Mouse (Mus musculus): ENCODE measurements at regions not wholly inside any gene's neighbourhood (a gene's known extent, or its start where the extent isn't known, plus 50 kb on each side); places are given as distances from the start of the nearest gene placed in this dataset.
A peak's percentile ranks its signal among the peaks of the same experiment; 100 is the strongest.

DNA sequence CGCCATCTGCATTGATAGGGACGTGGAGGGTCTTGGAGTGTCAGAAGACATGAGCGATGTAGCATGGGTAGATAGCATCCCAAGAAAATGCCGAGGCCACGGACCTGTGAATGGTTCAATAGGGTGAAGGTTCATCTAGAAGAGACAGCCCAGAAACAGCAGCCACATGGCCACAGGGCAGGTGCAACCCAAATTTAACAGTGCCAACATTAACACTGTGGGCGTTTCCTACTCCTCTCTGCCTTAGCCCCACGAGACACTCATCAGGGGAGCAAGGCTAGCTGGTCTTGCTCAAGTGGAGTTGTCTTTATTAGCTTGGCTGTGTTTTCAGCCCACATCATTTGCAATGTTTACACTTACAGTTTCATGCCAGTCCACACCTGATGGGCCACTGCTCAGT, 310.7 kb downstream of the Plpp3 start:
- no peak for DNase-seq (ENCODE audit: low read depth)

DNA sequence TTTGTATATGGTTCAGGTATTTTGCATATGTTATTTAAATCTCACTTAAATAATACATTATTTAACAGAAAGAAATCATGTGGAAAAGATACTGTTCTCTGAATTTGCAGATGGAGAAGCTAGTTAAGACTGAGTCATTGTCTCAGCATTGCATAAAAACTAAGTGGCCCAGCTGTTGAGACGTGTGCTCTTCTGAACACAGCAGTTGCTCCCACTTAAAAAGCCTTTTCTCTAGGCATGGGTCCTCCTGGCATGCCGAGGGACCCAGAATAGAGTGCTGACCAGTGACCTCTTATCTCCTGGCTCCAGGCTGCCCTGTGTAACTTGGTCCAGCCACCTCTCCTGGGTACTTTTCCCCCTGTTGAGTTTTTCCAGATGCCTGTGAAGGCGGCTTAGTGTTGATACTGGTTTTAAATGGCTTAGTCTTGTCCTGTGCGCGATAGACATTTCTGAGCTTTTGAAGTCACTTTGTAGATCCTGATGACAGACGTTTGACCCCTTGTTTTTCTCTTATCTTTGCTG, 312.2 kb downstream of the Plpp3 start:
- DNase-seq (ENCODE audit: low read depth): no peak

DNA sequence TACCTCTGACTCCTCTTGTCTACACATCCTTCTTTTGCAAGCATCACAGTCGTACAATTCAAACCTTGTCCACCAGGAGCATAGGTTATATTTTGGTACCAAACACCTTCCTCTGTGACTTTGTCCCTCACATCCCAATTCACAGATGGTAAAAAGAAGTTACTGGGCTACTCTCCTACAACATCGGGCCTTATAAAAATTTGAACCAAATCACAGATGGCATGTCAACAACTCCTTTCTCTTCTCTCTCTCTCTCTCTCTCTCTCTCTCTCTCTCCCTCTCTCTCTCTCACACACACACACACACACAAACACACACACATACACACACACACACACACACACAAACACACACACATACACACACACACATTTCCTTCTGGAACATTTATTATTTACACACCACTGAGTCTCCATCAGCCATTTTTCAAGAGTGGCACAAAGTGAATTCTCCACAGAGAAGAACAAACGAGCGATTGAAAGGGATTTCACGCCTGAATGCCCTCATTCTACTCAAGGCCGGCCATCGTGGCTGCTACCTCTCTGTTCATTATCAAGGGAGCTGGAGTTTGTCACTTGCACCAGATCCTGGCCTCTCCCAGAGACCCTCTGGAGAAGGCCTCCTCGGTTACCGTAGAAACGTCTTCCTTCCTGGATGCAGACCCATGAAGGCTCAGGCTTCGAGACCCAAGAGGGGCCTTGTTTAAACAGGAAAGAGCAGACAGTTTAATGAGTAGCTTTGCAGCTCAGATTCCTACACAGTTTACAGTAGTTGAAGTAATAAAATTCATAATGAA, 314.7 kb upstream of the Gm12728 start:
- no peak for DNase-seq (ENCODE audit: low read depth)

DNA sequence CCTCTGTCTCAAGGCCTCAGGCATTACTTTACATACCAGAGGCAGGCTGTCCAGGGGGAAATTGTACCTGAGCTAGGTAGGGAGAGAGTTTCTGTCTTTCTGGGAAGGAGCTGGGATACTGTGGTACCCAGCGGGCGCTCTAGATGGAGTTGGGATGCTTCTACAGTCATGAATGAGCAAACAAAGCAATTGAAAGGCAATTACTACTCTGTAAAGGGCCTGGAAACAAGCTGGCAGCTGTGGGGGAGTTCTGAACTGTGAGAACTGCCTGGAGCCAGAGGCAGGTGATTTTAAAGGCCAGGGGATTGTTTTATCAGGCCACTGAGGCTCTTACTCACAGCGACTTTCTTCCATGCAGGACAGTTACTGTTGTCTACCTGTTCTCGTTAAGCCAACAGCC, 313.3 kb upstream of the Gm12728 start:
- no peak for DNase-seq (ENCODE audit: low read depth)

DNA sequence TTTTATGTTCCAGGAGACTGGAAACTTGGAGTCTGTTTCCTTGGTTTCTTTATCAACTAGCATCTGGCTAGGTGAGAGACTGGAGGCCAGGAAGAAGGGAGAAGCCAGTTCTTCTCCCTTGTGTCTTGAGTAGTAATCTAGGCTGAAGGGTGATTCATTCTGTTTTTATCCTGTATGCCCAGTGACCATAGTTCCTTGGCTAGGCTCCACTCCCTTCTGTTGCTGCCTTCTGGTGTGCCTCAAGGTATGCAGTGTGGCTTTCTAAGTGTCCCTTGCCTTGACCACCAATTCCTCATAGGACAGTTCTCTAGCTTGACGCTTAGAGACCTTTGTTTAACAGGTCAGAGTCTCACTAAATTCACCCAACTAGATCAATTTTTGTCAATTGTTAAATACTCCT, 303.3 kb upstream of the Gm12728 start:
- DNase-seq (ENCODE audit: low read depth): no peak

DNA sequence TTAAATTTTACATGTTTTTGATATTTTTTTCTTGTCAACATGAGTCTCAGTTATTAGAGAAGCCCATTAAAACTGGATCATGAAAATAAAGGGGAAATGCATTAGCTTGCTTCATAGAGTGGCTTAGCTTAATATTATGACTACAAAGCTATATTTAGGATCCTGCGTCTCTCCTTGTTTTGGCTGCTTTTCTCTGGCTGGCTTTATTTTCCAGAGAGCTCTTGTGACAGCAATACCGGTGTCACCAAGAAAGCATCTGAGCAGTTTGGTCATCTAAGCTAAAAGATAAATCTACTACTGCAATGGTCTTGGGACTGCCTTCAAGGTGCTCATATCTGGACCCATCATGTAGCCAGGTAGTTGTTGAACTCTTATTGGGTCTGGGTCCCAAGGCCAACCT, 293.5 kb upstream of the Gm12728 start:
- no peak for DNase-seq (ENCODE audit: low read depth)

DNA sequence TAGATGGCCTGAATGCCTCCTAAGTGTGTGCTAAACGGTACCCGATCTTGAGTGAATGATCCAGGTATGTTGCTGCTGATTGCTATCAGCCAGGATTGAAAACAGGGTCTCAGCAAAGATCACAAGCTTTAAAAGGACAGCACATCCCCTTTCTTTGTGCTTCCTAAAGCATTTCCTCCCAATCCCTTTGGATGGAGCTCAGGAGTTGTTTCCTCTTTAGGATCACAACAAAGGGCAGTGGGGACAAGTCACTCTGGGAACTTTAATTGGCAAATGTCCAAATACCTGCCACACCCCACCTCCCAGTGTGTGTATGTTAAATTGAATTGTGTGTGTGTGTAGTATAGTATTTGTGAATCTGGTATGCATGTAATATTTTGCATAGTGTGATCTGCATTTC, 283.5 kb upstream of the Gm12728 start:
- DNase-seq (ENCODE audit: low read depth): no peak

DNA sequence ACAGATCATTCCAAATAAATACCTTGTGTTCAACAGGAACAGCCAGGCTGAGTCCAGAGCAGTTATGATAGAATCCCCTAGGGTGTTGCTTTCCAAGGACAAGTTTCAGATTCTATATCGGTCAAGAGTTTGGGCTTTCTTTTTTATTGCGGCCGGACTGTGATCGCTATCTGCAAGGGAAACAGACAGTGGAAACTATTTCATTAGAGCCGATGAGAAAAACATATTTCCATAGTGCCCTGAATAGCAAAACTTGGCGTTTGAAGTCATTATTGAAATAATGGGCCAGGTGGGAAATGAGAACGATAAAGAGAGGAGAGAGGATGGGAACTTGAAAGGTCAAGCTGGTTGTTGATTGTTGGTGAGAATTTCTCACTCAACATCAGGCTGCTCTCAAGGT, 282.4 kb upstream of the Gm12728 start:
- no peak for DNase-seq (ENCODE audit: low read depth)

DNA sequence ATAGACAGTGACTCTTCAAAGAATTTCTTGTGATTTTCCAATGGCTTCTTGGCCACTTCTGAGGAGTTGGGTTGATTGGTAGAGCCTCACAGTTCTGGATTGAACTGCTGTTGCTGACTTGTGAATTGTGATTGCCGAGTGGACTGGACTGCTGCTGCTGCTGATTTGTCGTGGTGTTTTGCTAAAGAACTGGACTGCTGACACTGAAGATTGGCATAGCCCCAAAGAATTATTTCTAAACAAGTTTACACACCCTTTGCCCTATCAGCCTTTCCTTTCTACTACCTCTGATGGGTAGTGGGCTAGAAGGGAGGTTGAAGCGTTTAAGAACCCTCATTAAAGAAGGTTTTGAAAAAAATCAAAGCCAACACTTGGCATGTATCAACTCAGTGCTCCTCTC, 280.6 kb upstream of the Gm12728 start:
- DNase-seq (ENCODE audit: low read depth): no peak

DNA sequence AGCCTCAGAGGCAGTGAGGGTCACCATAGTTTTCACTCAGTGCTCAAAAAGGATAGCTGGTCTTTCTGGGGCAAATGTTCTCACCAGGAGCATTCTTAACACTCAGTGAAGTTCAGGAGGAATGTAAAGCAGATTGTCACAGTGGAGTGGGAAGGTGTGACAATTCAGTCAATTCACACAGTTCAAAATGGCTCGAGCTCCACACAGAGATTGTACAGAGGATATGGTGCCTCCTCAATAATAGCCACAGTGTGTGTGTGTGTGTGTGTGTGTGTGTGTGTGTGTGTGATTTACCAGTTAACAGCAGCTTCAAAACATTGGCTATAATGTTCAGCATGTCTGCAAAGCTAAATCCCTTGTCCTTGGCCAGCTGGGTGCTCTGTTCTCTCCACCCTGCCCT, 279.3 kb upstream of the Gm12728 start:
- DNase-seq (ENCODE audit: low read depth): no peak

DNA sequence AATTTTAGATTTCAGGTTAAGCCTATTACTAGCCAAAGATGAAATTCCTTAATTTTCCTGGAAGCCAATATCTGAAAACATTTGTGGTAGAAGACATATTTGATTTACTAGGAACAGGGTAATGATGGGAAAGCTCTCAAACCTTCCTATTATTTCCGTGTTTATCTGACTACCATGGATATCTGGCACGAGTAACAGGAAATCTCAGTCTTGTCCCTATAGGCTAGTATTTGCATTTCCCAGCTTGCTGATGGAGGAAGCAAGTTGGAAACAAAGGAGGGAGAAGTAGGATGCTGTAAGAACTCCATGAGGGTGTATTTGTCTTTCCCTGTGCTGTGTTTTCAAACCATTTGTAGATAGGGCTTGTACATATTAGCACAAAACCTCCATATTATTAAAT, 264.5 kb upstream of the Gm12728 start:
- no peak for DNase-seq (ENCODE audit: low read depth)

DNA sequence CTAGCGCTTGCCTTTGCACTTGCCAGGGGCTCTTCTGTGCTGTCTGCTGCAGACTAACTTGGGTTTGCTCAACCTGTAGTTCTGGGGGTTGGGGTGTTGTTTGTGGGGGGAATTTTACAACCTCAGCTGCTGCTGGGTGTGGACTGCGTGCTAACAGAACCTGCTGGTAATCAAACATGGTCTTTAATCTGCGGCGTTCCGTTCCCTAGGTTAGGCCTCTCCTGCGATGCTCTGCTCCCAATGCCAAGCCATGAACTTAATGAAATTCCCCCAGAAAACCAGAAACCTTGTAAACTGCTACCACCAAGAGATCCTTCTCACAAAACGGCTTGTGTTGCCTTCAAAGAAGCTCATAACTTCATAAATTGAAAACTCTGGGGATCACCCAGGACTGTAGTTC, 262.9 kb upstream of the Gm12728 start:
- no peak for DNase-seq (ENCODE audit: low read depth)

DNA sequence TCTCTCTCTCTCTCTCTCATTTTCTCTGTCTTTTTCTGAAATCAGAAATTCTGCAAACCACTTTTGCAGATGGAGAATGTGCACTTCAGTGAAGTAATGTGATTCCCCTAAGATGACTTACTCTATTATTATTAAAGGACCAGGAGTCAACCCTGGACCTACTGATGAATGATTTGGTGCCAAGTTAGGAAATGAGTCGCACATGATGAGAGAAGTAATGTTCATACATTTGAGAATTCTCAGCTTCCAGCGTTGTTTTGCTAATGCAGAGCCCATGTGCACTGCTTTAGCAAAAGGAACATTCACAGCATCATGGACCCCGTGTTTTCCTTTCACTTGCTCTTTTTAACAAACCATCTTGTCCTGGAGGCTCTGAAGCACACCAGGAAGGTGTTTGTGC, 262.4 kb upstream of the Gm12728 start:
- no peak for DNase-seq (ENCODE audit: low read depth)

DNA sequence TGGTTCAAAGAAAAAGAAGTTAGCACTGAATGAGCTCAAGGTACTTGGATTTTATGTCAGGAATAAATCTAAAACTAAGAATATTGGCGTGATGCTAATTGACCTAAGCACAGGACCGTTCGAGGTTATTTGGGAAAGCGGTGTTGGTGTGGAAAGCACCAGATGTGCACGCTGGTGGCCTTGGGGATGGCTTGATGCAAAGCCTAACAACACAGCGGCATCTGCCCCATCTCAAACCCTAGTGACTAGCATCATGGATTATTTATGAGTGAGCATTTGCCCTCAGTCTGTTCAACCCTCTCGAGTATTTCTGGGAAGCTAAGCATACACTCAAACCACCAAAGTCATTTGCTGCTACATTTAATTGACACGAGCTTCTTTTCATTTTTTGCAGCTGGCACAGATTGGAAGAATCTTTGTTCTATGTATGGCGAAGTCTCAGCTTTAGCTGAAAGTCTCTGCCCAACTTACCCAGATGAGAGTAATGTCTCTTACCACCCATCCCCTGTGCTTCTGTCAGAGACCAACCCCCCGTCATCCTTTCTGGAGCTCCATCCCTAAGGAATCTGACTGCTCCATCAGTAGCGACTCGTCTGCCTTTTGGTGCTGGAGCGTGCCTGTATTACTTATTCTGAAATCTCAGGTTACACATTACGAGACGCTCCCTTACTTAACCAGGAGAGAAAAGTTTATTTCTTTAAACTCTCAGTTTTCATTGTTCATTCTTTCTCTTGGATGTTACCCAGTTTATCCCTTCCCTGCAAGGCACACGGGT, 257.8 kb upstream of the Gm12728 start:
- no peak for DNase-seq (ENCODE audit: low read depth)

DNA sequence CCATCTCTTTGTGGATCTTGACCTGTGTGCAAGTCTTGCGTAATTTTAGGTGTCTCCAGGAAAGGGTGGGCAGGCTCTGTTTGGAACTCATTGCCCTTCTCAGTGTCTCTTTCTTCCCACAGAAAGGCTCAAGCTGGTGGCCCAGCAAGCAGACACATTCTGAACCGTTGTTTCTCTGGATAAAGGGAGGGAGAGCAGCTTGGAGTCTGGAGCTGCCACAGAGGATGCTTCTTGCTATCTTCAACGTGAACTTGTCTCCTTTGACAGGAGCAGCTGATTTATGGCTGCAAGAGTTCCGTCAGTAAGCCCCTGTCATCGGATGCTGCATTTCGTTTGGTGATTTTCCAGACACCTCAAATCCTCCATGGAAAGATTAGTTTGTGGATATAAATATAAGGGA, 254.2 kb upstream of the Gm12728 start:
- no peak for DNase-seq (ENCODE audit: low read depth)

DNA sequence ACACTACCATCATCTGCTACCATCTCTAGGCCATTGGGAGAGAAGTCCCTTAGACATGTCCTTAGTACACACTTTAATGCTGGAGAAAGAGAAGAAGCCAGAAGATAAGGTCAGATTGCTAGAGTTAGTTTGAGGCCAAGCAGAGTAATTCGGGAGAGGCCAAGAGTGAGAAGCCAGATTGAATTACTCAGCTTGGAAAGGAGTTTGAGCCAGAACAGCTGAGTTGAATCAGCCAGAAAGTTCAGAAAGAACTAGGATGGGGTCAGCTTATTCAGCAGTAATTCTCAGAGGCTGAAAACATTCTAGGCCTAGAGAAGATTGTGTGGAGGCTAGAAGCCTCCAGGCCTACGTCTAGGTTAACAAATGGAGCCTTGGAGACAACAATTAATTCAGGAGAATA, 244.2 kb upstream of the Gm12728 start:
- DNase-seq (ENCODE audit: low read depth): no peak

DNA sequence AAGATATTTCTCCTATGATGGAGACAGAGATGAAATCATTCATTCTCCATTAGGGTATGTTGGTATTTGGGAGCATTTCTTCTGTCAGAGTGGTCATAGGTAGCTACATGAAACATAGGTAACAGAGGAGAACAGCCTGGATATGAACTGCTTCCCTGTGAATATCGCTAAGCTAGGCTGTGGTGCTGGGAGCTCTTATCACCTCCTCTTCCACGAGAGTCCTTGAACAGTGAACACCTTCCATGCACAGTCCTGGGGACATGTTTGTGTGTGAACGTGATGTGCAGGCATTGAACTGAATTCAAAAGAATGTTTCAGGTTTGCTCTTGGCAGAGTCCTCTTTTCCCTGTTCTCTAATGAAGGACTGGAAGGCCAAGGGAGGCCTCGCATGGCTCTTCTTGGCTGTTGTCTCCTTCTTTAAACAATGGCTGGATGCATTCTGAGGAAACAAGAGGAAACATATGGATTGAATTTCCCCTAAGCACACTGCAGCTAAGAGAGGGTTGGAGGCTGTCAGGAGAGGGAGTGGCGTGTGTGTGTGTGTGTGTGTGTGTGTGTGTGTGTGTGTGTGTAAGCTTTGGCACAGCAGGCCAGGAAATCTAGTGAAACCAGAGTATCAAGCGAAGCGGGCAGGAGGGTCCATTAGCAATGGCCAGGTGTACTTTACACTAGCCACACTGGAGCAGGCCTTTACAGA, 239.8 kb upstream of the Gm12728 start:
- no peak for DNase-seq (ENCODE audit: low read depth)

DNA sequence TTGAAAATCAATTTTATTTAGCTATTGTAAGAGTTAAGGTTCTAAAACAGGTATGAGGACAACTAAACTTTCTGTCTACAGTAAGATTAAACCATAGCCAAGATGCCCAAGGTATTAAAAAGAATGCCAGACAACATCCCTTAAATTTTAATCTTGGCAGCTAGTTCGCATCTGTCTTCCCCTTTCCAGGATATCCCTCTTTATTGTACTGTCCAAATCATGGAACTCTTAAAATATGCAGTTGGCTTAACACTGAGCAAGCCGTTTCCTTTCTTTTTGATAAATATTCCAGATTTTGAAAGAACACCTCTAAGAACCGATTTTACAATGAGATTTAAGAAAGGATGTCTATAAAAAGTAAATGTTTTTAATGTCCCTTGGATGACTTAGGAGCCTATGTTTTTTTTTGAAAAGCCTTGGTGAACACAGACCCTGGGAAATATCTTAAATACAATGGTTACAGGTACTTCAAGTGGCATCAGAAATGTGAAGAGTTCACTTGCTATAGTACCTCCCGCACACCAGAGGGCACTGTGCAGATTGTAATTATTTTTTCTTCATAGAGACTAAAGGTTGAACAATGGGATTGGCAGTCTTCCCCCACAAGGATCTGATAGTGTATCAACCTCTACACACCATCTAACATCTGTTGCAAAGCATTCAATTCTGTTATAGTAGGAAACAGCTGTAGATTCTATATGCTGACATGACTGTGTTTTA, 237.5 kb upstream of the Gm12728 start:
- DNase-seq (ENCODE audit: low read depth): no peak

DNA sequence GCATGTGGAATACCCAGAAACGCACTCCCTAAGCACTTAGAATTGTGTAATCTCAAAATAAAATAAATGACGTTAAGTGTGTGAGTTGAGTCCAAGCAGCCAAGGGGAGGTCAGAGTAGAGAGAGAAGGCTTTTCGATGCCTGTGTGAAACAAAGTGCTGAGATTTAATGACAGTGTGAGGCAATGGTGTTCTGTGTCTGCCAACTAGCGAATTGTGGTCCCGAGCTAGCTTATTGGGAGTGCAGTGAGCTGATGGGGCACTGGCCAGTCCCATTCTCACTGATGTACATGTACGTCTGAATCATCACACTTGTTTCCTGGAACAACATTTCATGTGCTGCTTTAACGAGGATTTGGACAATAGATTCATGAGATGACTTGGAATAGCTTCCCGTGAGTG, 234.7 kb upstream of the Gm12728 start:
- peak; percentile 37 for DNase-seq (ENCODE audit: low read depth)

DNA sequence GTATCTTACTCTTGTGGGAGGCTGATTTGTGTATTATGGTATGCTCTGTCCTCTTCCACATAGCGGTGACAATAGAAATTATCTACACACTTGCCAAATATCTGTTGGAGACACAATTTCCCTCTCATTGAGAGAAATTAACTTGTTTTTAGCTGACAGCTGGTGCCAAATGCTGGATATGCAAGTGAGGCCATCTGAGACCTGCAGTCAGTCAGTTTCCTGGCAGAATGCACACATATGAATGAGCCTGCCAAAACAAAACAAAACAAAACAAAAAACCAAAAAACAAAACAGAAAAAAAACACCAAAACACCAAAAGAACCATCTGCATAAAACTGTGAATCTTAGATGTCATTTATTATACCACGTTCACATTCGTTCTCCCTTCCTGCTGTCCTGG, 233.7 kb upstream of the Gm12728 start:
- DNase-seq (ENCODE audit: low read depth): no peak

DNA sequence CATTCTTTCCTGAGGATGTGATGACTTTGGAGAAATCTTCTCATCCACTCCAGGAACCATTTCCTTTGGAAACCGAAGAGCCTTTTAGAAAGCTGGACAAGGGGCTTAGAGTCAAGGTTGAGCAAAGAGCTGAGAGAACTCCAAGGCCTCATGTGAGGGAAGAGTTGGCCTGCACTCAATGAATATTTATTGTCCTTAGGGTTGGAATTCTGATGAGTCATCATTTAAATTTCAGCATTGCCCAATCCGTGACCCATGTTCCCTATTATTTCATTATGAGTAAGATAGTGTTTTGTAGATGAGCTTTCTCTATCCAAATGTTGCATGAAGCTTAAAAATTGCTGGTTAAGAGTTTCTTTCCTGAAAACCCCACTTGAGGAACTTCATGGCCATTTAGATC, 232.3 kb upstream of the Gm12728 start:
- peak; percentile 40 for DNase-seq (ENCODE audit: low read depth)

DNA sequence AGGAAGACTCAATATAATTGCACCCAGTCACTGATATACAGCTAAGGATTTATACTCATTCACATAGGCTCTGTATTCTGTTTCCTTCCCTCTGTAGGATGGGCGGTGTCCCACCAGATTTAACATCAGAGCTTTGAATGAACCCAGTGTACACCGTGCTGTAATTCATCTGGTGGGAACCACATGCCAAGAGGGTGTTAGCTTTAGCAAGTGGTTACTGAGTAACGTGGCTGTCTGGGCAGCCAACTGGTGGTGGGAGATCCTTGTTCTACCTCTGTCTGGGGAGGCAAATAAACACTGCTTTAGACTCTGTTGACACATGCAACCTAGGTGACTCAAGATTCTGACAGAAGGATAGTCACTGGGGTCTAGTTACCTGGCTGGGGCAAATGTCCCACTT, 229.6 kb upstream of the Gm12728 start:
- no peak for DNase-seq (ENCODE audit: low read depth)

Data from fibroblast of lung, adult 2 months (primary cell).